Mouse (Mus musculus): ENCODE measurements around the gene Fkbp2. TPM values are rescaled to one million over a fixed set of nuclear protein-coding genes. Genes with fewer than 3 reads are reported as not detected.
A peak's percentile ranks its signal among the peaks of the same experiment; 100 is the strongest.

Fkbp2 gene
- total and polyA plus RNA-seq, 2 experiments = 60.0 to 92.8 TPM

DNA sequence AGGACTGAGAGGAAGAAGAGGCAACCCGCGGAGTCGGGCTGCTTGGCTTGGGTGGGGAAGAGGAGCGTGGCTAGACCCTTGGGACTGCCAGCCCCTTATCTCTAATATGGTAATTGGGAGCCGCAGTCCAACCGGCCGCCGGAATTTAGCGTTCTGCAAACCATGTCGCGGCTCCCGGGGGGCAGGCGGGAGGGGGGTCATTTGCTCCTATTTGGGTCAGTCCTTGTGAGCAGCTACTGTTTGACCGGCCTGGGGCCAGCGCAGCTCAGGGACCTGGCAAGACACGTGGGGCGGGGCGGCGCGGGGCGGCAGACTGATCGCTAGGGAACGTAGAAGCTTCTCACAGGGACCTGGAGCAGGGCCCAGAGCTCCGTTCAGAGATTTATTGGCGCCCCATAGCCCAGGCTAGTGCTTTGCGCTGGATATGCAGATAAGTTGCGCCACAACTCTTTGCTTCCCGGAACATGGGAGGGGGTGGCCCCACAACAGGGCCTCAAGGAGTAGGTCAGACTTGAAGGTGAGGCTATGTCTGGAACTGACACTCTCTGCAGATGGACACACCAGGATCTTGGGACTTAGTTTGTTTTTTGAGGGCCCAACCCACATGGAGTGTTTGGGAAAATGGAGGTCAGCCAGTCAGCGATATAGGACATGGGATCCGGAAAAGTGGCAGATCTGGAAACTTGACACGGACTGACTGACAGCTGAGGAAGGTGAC is 28.1 kb downstream of the Fkbp2 start:
- Histone ChIP-seq H3K4me3 (ENCODE audit: insufficient read depth, low read depth, low read length) (peak overlapping the region; percentile 67), H3K4me1 (ENCODE audit: control insufficient read depth, insufficient read depth, low read length) (peaks cover 11% of the 10 kb centered on the region), H3K9ac (ENCODE audit: low read depth, low read length) (peak overlapping the region; percentile 82), H3K79me2 (ENCODE audit: control insufficient read depth, insufficient read depth, low read length) (no peaks in the 10 kb centered on the region), H3K27ac (replicated peaks; ENCODE audit: insufficient read depth, low read depth, low read length) (peak overlapping the region; percentile 98), H3K27me3 (ENCODE audit: control insufficient read depth, insufficient read depth, low read length) (no peaks in the 10 kb centered on the region), H3K36me3 (ENCODE audit: control insufficient read depth, insufficient read depth, low read length) (no peaks in the 10 kb centered on the region)
- TF ChIP-seq POLR2A (IDR thresholded peaks at IDR 0.05; ENCODE audit: extremely low read depth, insufficient read depth, low read length) = 0 out of 2 replicates have a peak, but pooled peaks have one; percentile 40
- TF ChIP-seq CTCF (IDR thresholded peaks at IDR 0.05; ENCODE audit: low read depth, low read length) = no peak
- DNase-seq (ENCODE audit: extremely low read depth, low read depth, low spot score) = peak; percentile 88
- WGBS = under 1% methylated on average over 31 of the region's 31 CpGs

DNA sequence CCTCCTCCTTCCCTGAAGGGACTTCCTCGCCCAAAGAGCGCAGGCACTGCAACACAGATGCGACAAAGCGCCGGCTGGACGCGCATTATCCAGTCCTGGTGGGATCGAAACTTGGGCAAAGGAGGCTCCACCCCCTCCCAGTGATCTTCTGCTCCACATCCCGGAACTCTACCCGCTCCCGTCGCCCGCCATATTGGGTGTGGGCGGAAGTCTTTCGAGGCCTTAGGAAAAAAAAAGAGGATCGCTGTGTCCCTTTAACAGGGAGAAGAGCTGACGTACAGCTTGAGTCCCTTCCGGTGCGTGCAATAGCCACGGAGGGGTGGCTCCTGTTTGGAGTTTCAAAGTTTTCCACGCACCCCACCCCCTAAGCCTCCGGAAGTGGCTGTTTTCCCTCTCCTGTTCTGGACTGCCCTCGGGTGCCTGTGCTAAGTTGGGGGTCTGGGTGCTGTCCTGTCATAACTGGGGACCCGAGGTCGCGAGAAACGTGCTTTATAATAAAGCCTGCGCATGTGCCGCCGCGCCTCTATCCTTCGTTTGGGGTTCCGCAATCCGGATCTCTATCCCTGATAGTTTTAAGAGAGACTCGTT is 28.8 kb downstream of the Fkbp2 start:
- H3K27ac ChIP-seq (replicated peaks; ENCODE audit: insufficient read depth, low read depth, low read length) = peak overlapping the region; percentile 98
- TF ChIP-seq POLR2A (IDR thresholded peaks at IDR 0.05; ENCODE audit: extremely low read depth, insufficient read depth, low read length) (peak; percentile 59), CTCF (IDR thresholded peaks at IDR 0.05; ENCODE audit: low read depth, low read length) (no peak)
- peak overlapping the region; percentile 82 for H3K9ac ChIP-seq (ENCODE audit: low read depth, low read length)
- under 1% methylated on average over 35 of the region's 35 CpGs for WGBS
- H3K4me3 ChIP-seq (ENCODE audit: insufficient read depth, low read depth, low read length) = peak overlapping the region; percentile 72
- peaks cover 11% of the 10 kb centered on the region for H3K4me1 ChIP-seq (ENCODE audit: control insufficient read depth, insufficient read depth, low read length)
- H3K79me2 ChIP-seq (ENCODE audit: control insufficient read depth, insufficient read depth, low read length) = no peaks in the 10 kb centered on the region
- H3K27me3 ChIP-seq (ENCODE audit: control insufficient read depth, insufficient read depth, low read length) = no peaks in the 10 kb centered on the region
- H3K36me3 ChIP-seq (ENCODE audit: control insufficient read depth, insufficient read depth, low read length) = no peaks in the 10 kb centered on the region
- peak; percentile 96 for DNase-seq (ENCODE audit: extremely low read depth, low read depth, low spot score)

DNA sequence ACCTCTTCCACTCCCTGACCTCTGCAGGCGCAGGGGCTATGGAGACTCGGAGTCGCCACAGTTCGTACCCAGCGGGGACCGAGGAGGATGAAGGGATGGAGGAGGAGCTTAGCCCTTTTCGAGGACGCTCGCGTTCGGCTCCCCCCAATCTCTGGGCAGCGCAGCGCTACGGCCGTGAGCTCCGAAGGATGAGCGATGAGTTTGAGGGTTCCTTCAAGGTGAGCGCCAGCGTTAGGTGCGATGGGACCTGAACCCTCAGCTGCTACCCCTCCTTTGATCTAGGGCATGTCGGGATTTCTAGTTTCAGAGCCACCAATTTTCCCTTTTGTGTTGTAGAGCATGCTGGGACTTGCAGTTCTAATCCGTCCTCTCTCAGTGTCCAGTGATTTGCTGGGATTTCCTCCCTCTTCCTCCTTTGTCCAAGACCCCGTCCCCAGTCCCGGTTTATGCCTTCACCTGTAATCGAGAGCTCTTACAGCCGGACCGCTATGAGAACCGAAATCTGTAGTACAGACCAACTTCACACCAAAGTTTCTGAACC is 29.6 kb downstream of the Fkbp2 start:
- Histone ChIP-seq H3K27me3 (ENCODE audit: control insufficient read depth, insufficient read depth, low read length) (no peaks in the 10 kb centered on the region), H3K79me2 (ENCODE audit: control insufficient read depth, insufficient read depth, low read length) (no peaks in the 10 kb centered on the region), H3K4me1 (ENCODE audit: control insufficient read depth, insufficient read depth, low read length) (peaks cover 11% of the 10 kb centered on the region), H3K27ac (replicated peaks; ENCODE audit: insufficient read depth, low read depth, low read length) (peak overlapping the region; percentile 77), H3K4me3 (ENCODE audit: insufficient read depth, low read depth, low read length) (peak overlapping the region; percentile 72), H3K9ac (ENCODE audit: low read depth, low read length) (peak overlapping the region; percentile 74), H3K36me3 (ENCODE audit: control insufficient read depth, insufficient read depth, low read length) (no peaks in the 10 kb centered on the region)
- no peak for TF ChIP-seq CTCF (IDR thresholded peaks at IDR 0.05; ENCODE audit: low read depth, low read length)
- TF ChIP-seq POLR2A (IDR thresholded peaks at IDR 0.05; ENCODE audit: extremely low read depth, insufficient read depth, low read length) = 0 out of 2 replicates have a peak, but pooled peaks have one; percentile 46
- peak; percentile 72 for DNase-seq (ENCODE audit: extremely low read depth, low read depth, low spot score)
- under 1% methylated on average over 28 of the region's 28 CpGs for WGBS

DNA sequence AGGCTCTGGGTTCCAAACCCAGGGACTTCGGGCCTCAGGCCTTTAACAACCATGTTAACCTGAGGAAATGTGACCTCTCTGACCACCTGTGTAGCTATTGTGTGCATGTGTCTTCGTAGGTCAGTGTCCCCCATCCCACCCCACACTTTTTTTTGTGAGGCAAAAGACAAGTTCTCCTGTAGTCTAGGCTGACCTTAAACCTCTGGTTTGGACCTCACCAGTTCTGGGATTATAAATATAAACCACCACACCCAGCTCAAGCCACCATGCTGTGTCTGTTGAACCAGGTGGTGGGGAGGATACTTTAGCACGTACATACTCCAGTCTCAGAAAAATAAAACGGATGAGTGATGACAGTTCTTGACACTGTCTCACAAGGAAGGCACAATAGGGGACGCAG is 30.4 kb downstream of the Fkbp2 start:
- Histone ChIP-seq H3K9ac (ENCODE audit: low read depth, low read length) (no peak overlapping the region), H3K27me3 (ENCODE audit: control insufficient read depth, insufficient read depth, low read length) (no peaks in the 10 kb centered on the region), H3K36me3 (ENCODE audit: control insufficient read depth, insufficient read depth, low read length) (no peaks in the 10 kb centered on the region), H3K27ac (replicated peaks; ENCODE audit: insufficient read depth, low read depth, low read length) (no peak overlapping the region), H3K4me3 (ENCODE audit: insufficient read depth, low read depth, low read length) (no peak overlapping the region), H3K4me1 (ENCODE audit: control insufficient read depth, insufficient read depth, low read length) (peaks cover 11% of the 10 kb centered on the region), H3K79me2 (ENCODE audit: control insufficient read depth, insufficient read depth, low read length) (no peaks in the 10 kb centered on the region)
- TF ChIP-seq POLR2A (IDR thresholded peaks at IDR 0.05; ENCODE audit: extremely low read depth, insufficient read depth, low read length) (no peak), CTCF (IDR thresholded peaks at IDR 0.05; ENCODE audit: low read depth, low read length) (no peak)
- DNase-seq (ENCODE audit: extremely low read depth, low read depth, low spot score) = no peak
- 68% methylated on average over 5 of the region's 5 CpGs for WGBS

DNA sequence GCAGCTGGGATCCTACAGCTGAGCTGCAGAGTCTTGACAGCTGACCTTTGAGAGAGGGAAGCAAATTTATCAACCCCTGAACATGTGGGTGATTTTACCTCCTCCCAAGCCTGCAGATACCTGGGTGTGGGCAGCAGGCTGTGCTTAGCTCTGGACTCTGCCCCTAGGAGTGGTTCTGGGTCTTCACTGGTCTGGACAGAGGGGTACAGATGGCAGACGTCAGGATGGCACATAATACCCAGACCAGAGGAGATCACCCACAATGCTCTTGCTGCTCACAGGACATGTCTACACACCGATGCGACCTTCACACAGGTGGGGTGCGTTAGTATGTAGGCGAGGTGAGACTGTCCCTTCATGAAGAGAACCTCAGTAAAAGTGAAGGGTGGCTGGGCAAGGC is 30.8 kb downstream of the Fkbp2 start:
- TF ChIP-seq CTCF (IDR thresholded peaks at IDR 0.05; ENCODE audit: low read depth, low read length) (no peak), POLR2A (IDR thresholded peaks at IDR 0.05; ENCODE audit: extremely low read depth, insufficient read depth, low read length) (no peak)
- DNase-seq (ENCODE audit: extremely low read depth, low read depth, low spot score) = no peak
- Histone ChIP-seq H3K79me2 (ENCODE audit: control insufficient read depth, insufficient read depth, low read length) (no peaks in the 10 kb centered on the region), H3K27me3 (ENCODE audit: control insufficient read depth, insufficient read depth, low read length) (no peaks in the 10 kb centered on the region), H3K4me1 (ENCODE audit: control insufficient read depth, insufficient read depth, low read length) (peaks cover 11% of the 10 kb centered on the region), H3K9ac (ENCODE audit: low read depth, low read length) (no peak overlapping the region), H3K27ac (replicated peaks; ENCODE audit: insufficient read depth, low read depth, low read length) (no peak overlapping the region), H3K4me3 (ENCODE audit: insufficient read depth, low read depth, low read length) (no peak overlapping the region), H3K36me3 (ENCODE audit: control insufficient read depth, insufficient read depth, low read length) (no peaks in the 10 kb centered on the region)
- WGBS = 93% methylated on average over 5 of the region's 5 CpGs
